Mouse (Mus musculus) forebrain, embryonic 16.5 days (tissue): ENCODE measurements around the gene Fancc. TPM values are rescaled to one million over a fixed set of nuclear protein-coding genes. Genes with fewer than 3 reads are reported as not detected.
"Not testable (repeated sequence)": the region's sequence is repeated elsewhere in the genome, so short reads cannot be mapped to it uniquely, and the experiment has no call there.

Experiments
- ATAC-seq: fragments of 200-750 bp; cut with Nextera tagmentation; 2 replicates; pipeline ENCODE4 v1.8.0; 2017; ENCODE audit warnings: mild to moderate bottlenecking, moderate library complexity
- H3K27ac ChIP-seq: fragments of 300-500 bp; sonication (generic); 2 replicates; pipeline ENCODE4 v1.5.1; 2014; ENCODE audit warnings: low read length, control low read depth
- H3K27me3 ChIP-seq: fragments of 300-500 bp; sonication (generic); replicated peaks from 2 replicates; pipeline ENCODE4 v1.6.1; 2014; ENCODE audit warnings: low read length; ENCODE audit not compliant: control insufficient read depth, insufficient read depth
- H3K36me3 ChIP-seq: fragments of 300-500 bp; sonication (generic); 2 replicates; pipeline ENCODE4 v1.6.1; 2014; ENCODE audit not compliant: control insufficient read depth, insufficient read depth
- H3K4me1 ChIP-seq: fragments of 300-500 bp; sonication (generic); replicated peaks from 2 replicates; pipeline ENCODE4 v1.6.1; 2014; ENCODE audit warnings: low read length; ENCODE audit not compliant: control insufficient read depth, insufficient read depth
- H3K4me2 ChIP-seq: fragments of 300-500 bp; sonication (generic); 2 replicates; pipeline ENCODE4 v1.6.1; 2014; ENCODE audit warnings: mild to moderate bottlenecking, low read length, control low read depth
- H3K4me3 ChIP-seq: fragments of 300-500 bp; sonication (generic); replicated peaks from 2 replicates; pipeline ENCODE4 v1.5.1; 2014; ENCODE audit warnings: mild to moderate bottlenecking, low read length, control low read depth
- H3K9ac ChIP-seq: fragments of 300-500 bp; sonication (generic); replicated peaks from 2 replicates; pipeline ENCODE4 v1.6.1; 2014; ENCODE audit warnings: low read depth, low read length, control low read depth
- H3K9me3 ChIP-seq: fragments of 300-500 bp; sonication (generic); 2 replicates; pipeline ENCODE4 v1.6.1; 2016; ENCODE audit warnings: low read length; ENCODE audit not compliant: control insufficient read depth
- WGBS: fragments of 180-500 bp; shearing (Covaris S2); extraction: QIAGEN DNeasy Blood & Tissue Kit; methylation state at CpG from one replicate; pipeline ENCODE4 v1.1.7; 2014; 5-methylcytosine and 5-hydroxymethylcytosine counted together
- polyA plus RNA-seq: library from polyadenylated mRNA; unstranded; fragments of >200 nt; fragmentation: Nextera tagmentation; extraction: Ambion mirVana; gene quantifications from 2 replicates; pipeline ENCODE4 v1.2.1, GENCODE M21; 2015

The Fancc gene
- polyA plus RNA-seq, 1 experiment from 2014 or later: 13.7 TPM

GRCm38 (mm10) chr13:63432759-63433158 lies 64.3 kb downstream of the Fancc start:
- Histone ChIP-seq H3K9me3 (no peaks in the 10 kb centered on the region), H3K27ac (no peak overlapping the region), H3K27me3 (no peaks in the 10 kb centered on the region; the same call in 1 of the 2 replicates), H3K36me3 (no peaks in the 10 kb centered on the region), H3K4me2 (no peak overlapping the region), H3K4me1 (peaks cover 8% of the 10 kb centered on the region), H3K4me3 (no peak overlapping the region), H3K9ac (no peak overlapping the region)
- ATAC-seq: no peak
- WGBS: 96% methylated on average over 3 of the region's 3 CpGs

- H3K9ac ChIP-seq: peak overlapping the region; percentile 78
- WGBS: 15% methylated on average over 5 of the region's 5 CpGs
- H3K9me3 ChIP-seq: no peaks in the 10 kb centered on the region
Measured at GRCm38 (mm10) chr13:63431857-63432191, 65.3 kb downstream of the Fancc start.

GRCm38 (mm10) chr13:63431030-63431856 lies 65.8 kb downstream of the Fancc start:
- ATAC-seq: peak; percentile 94
- Histone ChIP-seq H3K4me3 (peak overlapping the region; percentile 84), H3K9me3 (no peaks in the 10 kb centered on the region), H3K27me3 (no peaks in the 10 kb centered on the region; the same call in 1 of the 2 replicates), H3K4me1 (peaks cover 8% of the 10 kb centered on the region), H3K27ac (peak overlapping the region; percentile 94), H3K9ac (peak overlapping the region; percentile 78), H3K4me2 (peak overlapping the region; percentile 76), H3K36me3 (no peaks in the 10 kb centered on the region)
- WGBS: under 1% methylated on average over 77 of the region's 82 CpGs

More at GRCm38 (mm10) chr13:63431857-63432191, 65.3 kb downstream of the Fancc start:
- Histone ChIP-seq H3K4me1 (peaks cover 8% of the 10 kb centered on the region), H3K4me3 (peak overlapping the region; percentile 84), H3K36me3 (no peaks in the 10 kb centered on the region), H3K27ac (peak overlapping the region; percentile 94), H3K4me2 (peak overlapping the region; percentile 76), H3K27me3 (no peaks in the 10 kb centered on the region; the same call in 1 of the 2 replicates)
- no peak; the same call in 1 of the 2 replicates for ATAC-seq

- no peaks in the 10 kb centered on the region for H3K9me3 ChIP-seq
- peak; percentile 53 for ATAC-seq
- peak overlapping the region; percentile 84 for H3K4me3 ChIP-seq
- no peaks in the 10 kb centered on the region; the same call in 1 of the 2 replicates for H3K27me3 ChIP-seq
- no peaks in the 10 kb centered on the region for H3K36me3 ChIP-seq
- H3K27ac ChIP-seq: peak overlapping the region; percentile 94
- H3K4me2 ChIP-seq: peak overlapping the region; percentile 76
- H3K4me1 ChIP-seq: peaks cover 8% of the 10 kb centered on the region
- 0% methylated on average over 4 of the region's 4 CpGs for WGBS
- H3K9ac ChIP-seq: peak overlapping the region; percentile 78
Measured at GRCm38 (mm10) chr13:63430681-63431029, 66.4 kb downstream of the Fancc start.

- Histone ChIP-seq H3K4me3 (peak overlapping the region; percentile 84; the same call in 1 of the 2 replicates), H3K27ac (no peak overlapping the region; the same call in 1 of the 2 replicates), H3K4me1 (peaks cover 8% of the 10 kb centered on the region), H3K36me3 (no peaks in the 10 kb centered on the region), H3K4me2 (peak overlapping the region; percentile 76), H3K9me3 (no peaks in the 10 kb centered on the region), H3K9ac (peak overlapping the region; percentile 78), H3K27me3 (no peaks in the 10 kb centered on the region; the same call in 1 of the 2 replicates)
- 82% methylated on average over 9 of the region's 9 CpGs for WGBS
- ATAC-seq: no peak; the same call in 1 of the 2 replicates
Measured at GRCm38 (mm10) chr13:63430206-63430605, 66.9 kb downstream of the Fancc start.

- not testable (repeated sequence) for H3K36me3 ChIP-seq, H3K4me2 ChIP-seq, H3K4me1 ChIP-seq, H3K27ac ChIP-seq, H3K27me3 ChIP-seq, ATAC-seq, H3K9ac ChIP-seq, H3K9me3 ChIP-seq, H3K4me3 ChIP-seq
- 94% methylated on average over 5 of the region's 5 CpGs for WGBS
Measured at GRCm38 (mm10) chr13:63428211-63428610, 68.9 kb downstream of the Fancc start.

- 97% methylated on average over 2 of the region's 2 CpGs for WGBS
- no peak for ATAC-seq
- H3K36me3 ChIP-seq: no peaks in the 10 kb centered on the region
- no peak overlapping the region for H3K4me3 ChIP-seq
- no peaks in the 10 kb centered on the region for H3K9me3 ChIP-seq
- H3K4me2 ChIP-seq: no peak overlapping the region
- H3K27ac ChIP-seq: no peak overlapping the region
- no peak overlapping the region for H3K9ac ChIP-seq
- no peaks in the 10 kb centered on the region for H3K27me3 ChIP-seq
- H3K4me1 ChIP-seq: no peaks in the 10 kb centered on the region
Measured at GRCm38 (mm10) chr13:63423060-63423459, 74.0 kb downstream of the Fancc start.

- no peak overlapping the region for H3K27ac ChIP-seq
- H3K4me1 ChIP-seq: no peaks in the 10 kb centered on the region
- no peaks in the 10 kb centered on the region for H3K9me3 ChIP-seq
- no peaks in the 10 kb centered on the region for H3K36me3 ChIP-seq
- ATAC-seq: no peak
- no peak overlapping the region for H3K4me2 ChIP-seq
- no peak overlapping the region for H3K4me3 ChIP-seq
- no peak overlapping the region for H3K9ac ChIP-seq
- no peaks in the 10 kb centered on the region for H3K27me3 ChIP-seq
Measured at GRCm38 (mm10) chr13:63421225-63421624, 75.9 kb downstream of the Fancc start.

GRCm38 (mm10) chr13:63418148-63418547 lies 78.9 kb downstream of the Fancc start:
- no peak overlapping the region for H3K9ac ChIP-seq

More at GRCm38 (mm10) chr13:63418148-63418547, 78.9 kb downstream of the Fancc start:
- no peak for ATAC-seq
- Histone ChIP-seq H3K4me2 (no peak overlapping the region), H3K36me3 (no peaks in the 10 kb centered on the region), H3K9me3 (no peaks in the 10 kb centered on the region), H3K27ac (no peak overlapping the region), H3K4me1 (no peaks in the 10 kb centered on the region), H3K4me3 (no peak overlapping the region), H3K27me3 (no peaks in the 10 kb centered on the region)
- WGBS: 76% methylated on average over 2 of the region's 2 CpGs
